Mouse (Mus musculus): Measurements from ENCODE around the gene Gnao1. TPM values are rescaled to one million over a fixed set of nuclear protein-coding genes. Genes with fewer than 3 reads are reported as not detected.

The Gnao1 gene
- polyA plus RNA-seq, 1 experiment from 2014 or later = 215 TPM

- Histone ChIP-seq H3K4me2 (ENCODE audit: low read length) (peak overlapping the region; percentile 18; the same call in 1 of the 2 replicates), H3K9ac (ENCODE audit: low read depth, low read length) (no peak overlapping the region), H3K36me3 (ENCODE audit: control insufficient read depth, insufficient read depth, low read length) (no peaks in the 10 kb centered on the region), H3K27ac (ENCODE audit: low read depth, low read length) (0 out of 2 replicates have a peak overlapping the region, but pooled peaks have one; percentile 45), H3K4me3 (ENCODE audit: low read length) (no peak overlapping the region), H3K27me3 (replicated peaks; ENCODE audit: control insufficient read depth, insufficient read depth, low read length) (no peaks in the 10 kb centered on the region), H3K4me1 (ENCODE audit: control insufficient read depth, insufficient read depth, low read depth, low read length) (peaks cover 44% of the 10 kb centered on the region), H3K9me3 (ENCODE audit: control insufficient read depth, low read length) (no peaks in the 10 kb centered on the region)
- WGBS = 21% methylated on average over 10 of the region's 10 CpGs
- ATAC-seq = peak; percentile 49
Measured at GRCm38 (mm10) chr8:93840956-93841752, 31.4 kb downstream of the Gnao1 start.

DNA sequence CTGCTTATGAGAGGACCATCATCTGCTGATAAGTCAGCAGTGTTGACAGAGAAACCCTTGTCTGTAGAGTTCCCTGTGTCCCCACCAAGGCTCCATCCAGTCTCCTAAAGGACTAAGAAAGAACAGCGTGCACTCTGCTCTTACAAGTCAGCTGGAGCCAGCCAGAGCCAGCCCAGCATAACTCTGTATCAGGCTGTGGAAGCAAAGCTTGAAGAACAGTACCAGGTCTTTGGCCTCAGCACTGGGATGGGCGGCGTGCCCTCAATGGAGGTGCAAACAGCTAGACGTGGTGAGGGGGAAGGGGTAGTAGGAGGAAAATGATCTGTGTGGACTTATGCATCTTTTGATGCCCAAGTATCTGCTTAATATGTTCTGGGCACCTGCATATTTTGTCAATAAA is 32.8 kb downstream of the Gnao1 start:
- no peak for ATAC-seq
- H3K9me3 ChIP-seq (ENCODE audit: control insufficient read depth, low read length) = no peaks in the 10 kb centered on the region
- no peak overlapping the region for H3K4me2 ChIP-seq (ENCODE audit: low read length)
- H3K4me3 ChIP-seq (ENCODE audit: low read length) = no peak overlapping the region
- no peaks in the 10 kb centered on the region for H3K36me3 ChIP-seq (ENCODE audit: control insufficient read depth, insufficient read depth, low read length)
- no peaks in the 10 kb centered on the region for H3K27me3 ChIP-seq (replicated peaks; ENCODE audit: control insufficient read depth, insufficient read depth, low read length)
- H3K4me1 ChIP-seq (ENCODE audit: control insufficient read depth, insufficient read depth, low read depth, low read length) = peaks cover 39% of the 10 kb centered on the region
- 87% methylated on average over 4 of the region's 4 CpGs for WGBS
- H3K27ac ChIP-seq (ENCODE audit: low read depth, low read length) = no peak overlapping the region
- no peak overlapping the region for H3K9ac ChIP-seq (ENCODE audit: low read depth, low read length)

- H3K27ac ChIP-seq (ENCODE audit: low read depth, low read length) = no peak overlapping the region
- H3K9ac ChIP-seq (ENCODE audit: low read depth, low read length) = no peak overlapping the region
- peaks cover 34% of the 10 kb centered on the region for H3K4me1 ChIP-seq (ENCODE audit: control insufficient read depth, insufficient read depth, low read depth, low read length)
- H3K4me3 ChIP-seq (ENCODE audit: low read length) = no peak overlapping the region
- no peak overlapping the region for H3K4me2 ChIP-seq (ENCODE audit: low read length)
- H3K36me3 ChIP-seq (ENCODE audit: control insufficient read depth, insufficient read depth, low read length) = no peaks in the 10 kb centered on the region
- 48% methylated on average over 12 of the region's 12 CpGs for WGBS
- ATAC-seq = no peak
- no peaks in the 10 kb centered on the region for H3K27me3 ChIP-seq (replicated peaks; ENCODE audit: control insufficient read depth, insufficient read depth, low read length)
- no peaks in the 10 kb centered on the region for H3K9me3 ChIP-seq (ENCODE audit: control insufficient read depth, low read length)
Measured at GRCm38 (mm10) chr8:93843858-93844502, 34.2 kb downstream of the Gnao1 start.

DNA sequence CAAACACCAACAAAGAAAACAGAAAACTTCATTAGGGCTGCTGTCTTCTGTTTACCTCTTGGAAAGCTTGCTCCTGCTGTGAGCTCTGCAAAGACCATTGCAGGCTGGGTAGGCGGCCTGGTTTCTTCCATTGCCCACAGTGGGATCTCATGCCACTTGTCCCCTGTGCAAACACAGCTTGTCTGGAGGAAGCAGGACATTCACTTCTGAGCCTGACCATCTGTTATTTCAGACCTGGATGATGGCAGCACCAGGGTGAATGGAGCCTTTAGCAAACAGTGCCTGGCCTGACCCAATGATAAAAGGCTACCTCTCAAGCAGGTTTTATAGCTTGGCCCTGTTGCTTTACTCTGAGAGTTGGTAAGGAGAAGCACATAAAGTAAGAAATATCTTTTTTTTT is 35.4 kb downstream of the Gnao1 start:
- H3K4me3 ChIP-seq (ENCODE audit: low read length) = no peak overlapping the region
- H3K27ac ChIP-seq (ENCODE audit: low read depth, low read length) = no peak overlapping the region
- peaks cover 30% of the 10 kb centered on the region for H3K4me1 ChIP-seq (ENCODE audit: control insufficient read depth, insufficient read depth, low read depth, low read length)
- 58% methylated on average over 1 of the region's 1 CpGs for WGBS
- no peak overlapping the region for H3K4me2 ChIP-seq (ENCODE audit: low read length)
- H3K9me3 ChIP-seq (ENCODE audit: control insufficient read depth, low read length) = no peaks in the 10 kb centered on the region
- ATAC-seq = no peak
- no peaks in the 10 kb centered on the region for H3K36me3 ChIP-seq (ENCODE audit: control insufficient read depth, insufficient read depth, low read length)
- H3K27me3 ChIP-seq (replicated peaks; ENCODE audit: control insufficient read depth, insufficient read depth, low read length) = no peaks in the 10 kb centered on the region
- H3K9ac ChIP-seq (ENCODE audit: low read depth, low read length) = no peak overlapping the region

DNA sequence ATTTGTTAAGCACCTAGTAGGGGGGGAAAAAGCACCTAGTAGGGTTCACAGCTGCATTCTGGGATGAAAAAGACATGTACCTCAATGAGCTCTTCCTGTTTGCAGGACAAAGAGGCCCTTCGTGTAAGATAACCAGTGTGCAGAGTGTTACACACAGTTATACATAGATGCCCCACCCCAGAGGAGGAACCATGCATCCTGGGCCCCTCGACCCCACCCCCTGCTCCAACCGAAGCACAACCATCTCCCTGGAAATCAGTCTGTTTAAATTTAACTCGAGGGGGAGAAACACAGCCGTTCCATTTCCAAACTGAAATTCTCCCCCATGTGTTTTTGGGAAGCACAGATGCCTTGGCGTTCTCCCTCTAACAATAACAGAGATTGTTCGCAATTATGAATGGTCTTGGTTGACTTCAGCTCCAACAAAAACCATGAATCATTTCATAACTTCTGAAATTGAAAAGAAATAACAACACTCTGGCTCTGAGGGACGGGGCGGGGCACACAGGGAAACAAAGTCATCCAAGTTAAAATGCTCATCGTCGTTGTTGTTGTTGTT is 42.4 kb downstream of the Gnao1 start:
- no peak overlapping the region for H3K9ac ChIP-seq (ENCODE audit: low read depth, low read length)
- no peaks in the 10 kb centered on the region for H3K27me3 ChIP-seq (replicated peaks; ENCODE audit: control insufficient read depth, insufficient read depth, low read length)
- ATAC-seq = no peak
- H3K4me1 ChIP-seq (ENCODE audit: control insufficient read depth, insufficient read depth, low read depth, low read length) = peaks cover 3% of the 10 kb centered on the region; the same call in 1 of the 2 replicates
- no peak overlapping the region for H3K27ac ChIP-seq (ENCODE audit: low read depth, low read length)
- no peak overlapping the region for H3K4me2 ChIP-seq (ENCODE audit: low read length)
- H3K9me3 ChIP-seq (ENCODE audit: control insufficient read depth, low read length) = no peaks in the 10 kb centered on the region
- WGBS = 66% methylated on average over 11 of the region's 11 CpGs
- no peak overlapping the region for H3K4me3 ChIP-seq (ENCODE audit: low read length)
- H3K36me3 ChIP-seq (ENCODE audit: control insufficient read depth, insufficient read depth, low read length) = no peaks in the 10 kb centered on the region

GRCm38 (mm10) chr8:93852851-93853461 is 43.2 kb downstream of the Gnao1 start:
- Histone ChIP-seq H3K27me3 (replicated peaks; ENCODE audit: control insufficient read depth, insufficient read depth, low read length) (no peaks in the 10 kb centered on the region), H3K4me3 (ENCODE audit: low read length) (no peak overlapping the region), H3K9me3 (ENCODE audit: control insufficient read depth, low read length) (no peaks in the 10 kb centered on the region), H3K4me1 (ENCODE audit: control insufficient read depth, insufficient read depth, low read depth, low read length) (peaks cover 3% of the 10 kb centered on the region; the same call in 1 of the 2 replicates), H3K4me2 (ENCODE audit: low read length) (no peak overlapping the region), H3K36me3 (ENCODE audit: control insufficient read depth, insufficient read depth, low read length) (no peaks in the 10 kb centered on the region), H3K9ac (ENCODE audit: low read depth, low read length) (no peak overlapping the region), H3K27ac (ENCODE audit: low read depth, low read length) (no peak overlapping the region)
- no peak for ATAC-seq
- WGBS = 91% methylated on average over 9 of the region's 9 CpGs

GRCm38 (mm10) chr8:93854676-93855075 is 44.9 kb downstream of the Gnao1 start:
- Histone ChIP-seq H3K9ac (ENCODE audit: low read depth, low read length) (no peak overlapping the region), H3K27ac (ENCODE audit: low read depth, low read length) (no peak overlapping the region)
- WGBS = 53% methylated on average over 5 of the region's 5 CpGs

GRCm38 (mm10) chr8:93855272-93855671 is 45.5 kb downstream of the Gnao1 start:
- no peak overlapping the region for H3K4me2 ChIP-seq (ENCODE audit: low read length)
- 72% methylated on average over 4 of the region's 4 CpGs for WGBS
- H3K4me3 ChIP-seq (ENCODE audit: low read length) = no peak overlapping the region
- H3K27me3 ChIP-seq (replicated peaks; ENCODE audit: control insufficient read depth, insufficient read depth, low read length) = no peaks in the 10 kb centered on the region
- H3K4me1 ChIP-seq (ENCODE audit: control insufficient read depth, insufficient read depth, low read depth, low read length) = peaks cover 10% of the 10 kb centered on the region; the same call in 1 of the 2 replicates
- H3K9me3 ChIP-seq (ENCODE audit: control insufficient read depth, low read length) = no peaks in the 10 kb centered on the region
- H3K9ac ChIP-seq (ENCODE audit: low read depth, low read length) = no peak overlapping the region
- ATAC-seq = no peak
- H3K27ac ChIP-seq (ENCODE audit: low read depth, low read length) = no peak overlapping the region
- no peaks in the 10 kb centered on the region for H3K36me3 ChIP-seq (ENCODE audit: control insufficient read depth, insufficient read depth, low read length)

More at GRCm38 (mm10) chr8:93854676-93855075, 44.9 kb downstream of the Gnao1 start:
- Histone ChIP-seq H3K27me3 (replicated peaks; ENCODE audit: control insufficient read depth, insufficient read depth, low read length) (no peaks in the 10 kb centered on the region), H3K4me1 (ENCODE audit: control insufficient read depth, insufficient read depth, low read depth, low read length) (peaks cover 4% of the 10 kb centered on the region; the same call in 1 of the 2 replicates), H3K9me3 (ENCODE audit: control insufficient read depth, low read length) (no peaks in the 10 kb centered on the region), H3K4me2 (ENCODE audit: low read length) (no peak overlapping the region), H3K36me3 (ENCODE audit: control insufficient read depth, insufficient read depth, low read length) (no peaks in the 10 kb centered on the region), H3K4me3 (ENCODE audit: low read length) (no peak overlapping the region)
- no peak for ATAC-seq

DNA sequence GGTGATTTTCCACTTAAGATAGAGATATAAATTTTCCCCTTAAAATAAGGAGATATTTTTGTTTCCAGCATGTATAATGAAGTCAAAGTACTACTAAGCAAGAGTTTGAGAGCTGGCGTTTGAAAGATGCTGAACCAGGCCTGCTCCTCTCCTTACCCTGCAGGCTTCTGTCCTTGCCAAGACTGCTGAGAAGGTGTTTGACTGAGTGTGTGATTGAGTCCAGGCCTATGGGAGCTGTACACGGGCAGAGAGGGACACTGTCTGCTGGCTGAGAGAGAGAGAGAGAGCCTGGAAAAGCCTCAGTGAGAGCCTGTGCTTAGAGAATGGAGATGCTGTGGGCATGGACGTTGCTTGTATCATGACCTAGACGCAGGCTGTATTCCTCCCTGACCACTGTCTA is 47.4 kb downstream of the Gnao1 start:
- peaks cover 16% of the 10 kb centered on the region; the same call in 1 of the 2 replicates for H3K4me1 ChIP-seq (ENCODE audit: control insufficient read depth, insufficient read depth, low read depth, low read length)
- H3K4me2 ChIP-seq (ENCODE audit: low read length) = no peak overlapping the region
- no peaks in the 10 kb centered on the region for H3K36me3 ChIP-seq (ENCODE audit: control insufficient read depth, insufficient read depth, low read length)
- no peaks in the 10 kb centered on the region for H3K27me3 ChIP-seq (replicated peaks; ENCODE audit: control insufficient read depth, insufficient read depth, low read length)
- no peak for ATAC-seq
- no peak overlapping the region for H3K9ac ChIP-seq (ENCODE audit: low read depth, low read length)
- WGBS = 79% methylated on average over 4 of the region's 4 CpGs
- H3K9me3 ChIP-seq (ENCODE audit: control insufficient read depth, low read length) = no peaks in the 10 kb centered on the region
- H3K4me3 ChIP-seq (ENCODE audit: low read length) = no peak overlapping the region
- no peak overlapping the region for H3K27ac ChIP-seq (ENCODE audit: low read depth, low read length)
